Mouse (Mus musculus) right cerebral cortex, postnatal 25 days (tissue): ENCODE data around the gene Adh7.

Source experiments
- DNase-seq: peaks from one replicate; pipeline ENCODE4 v3.0.0; 2022

Gene Adh7

GRCm38 (mm10) chr3:138225331-138225730, 7.8 kb downstream of the Adh7 start:
- no peak for DNase-seq

- no peak for DNase-seq
These were observed 8.3 kb downstream of the Adh7 start for GRCm38 (mm10) chr3:138225853-138226252.

GRCm38 (mm10) chr3:138226476-138226875, 8.9 kb downstream of the Adh7 start:
- DNase-seq, result no peak

- no peak for DNase-seq
These were observed 9.5 kb downstream of the Adh7 start for GRCm38 (mm10) chr3:138227082-138227481.

- DNase-seq, result no peak
These were observed 10.2 kb downstream of the Adh7 start for GRCm38 (mm10) chr3:138227782-138228181.

GRCm38 (mm10) chr3:138229448-138229847, 11.9 kb downstream of the Adh7 start:
- no peak for DNase-seq

- DNase-seq, result no peak
These were observed 12.7 kb downstream of the Adh7 start for GRCm38 (mm10) chr3:138230266-138230665.

GRCm38 (mm10) chr3:138231531-138231930, 14.0 kb downstream of the Adh7 start:
- no peak for DNase-seq

GRCm38 (mm10) chr3:138236546-138237163, 19.1 kb downstream of the Adh7 start:
- DNase-seq, result no peak

- DNase-seq, result no peak
These were observed 20.5 kb downstream of the Adh7 start for GRCm38 (mm10) chr3:138238046-138238445.

GRCm38 (mm10) chr3:138239461-138239860, 21.9 kb downstream of the Adh7 start:
- no peak for DNase-seq

GRCm38 (mm10) chr3:138240411-138240810, 22.9 kb downstream of the Adh7 start:
- no peak for DNase-seq

- DNase-seq, result no peak
These were observed 23.4 kb downstream of the Adh7 start for GRCm38 (mm10) chr3:138240942-138241341.

- DNase-seq, result no peak
These were observed 23.8 kb downstream of the Adh7 start for GRCm38 (mm10) chr3:138241371-138241770.

GRCm38 (mm10) chr3:138242021-138242726, 24.6 kb downstream of the Adh7 start:
- no peak for DNase-seq

- DNase-seq, result no peak
These were observed 25.4 kb downstream of the Adh7 start for GRCm38 (mm10) chr3:138242933-138243332.

GRCm38 (mm10) chr3:138244338-138244874, 26.8 kb downstream of the Adh7 start:
- DNase-seq, result no peak

- DNase-seq, result no peak
These were observed 29.0 kb downstream of the Adh7 start for GRCm38 (mm10) chr3:138246511-138247020.

- DNase-seq, result no peak
These were observed 29.7 kb downstream of the Adh7 start for GRCm38 (mm10) chr3:138247241-138247640.

GRCm38 (mm10) chr3:138248011-138248410, 30.5 kb downstream of the Adh7 start:
- DNase-seq, result no peak

GRCm38 (mm10) chr3:138248746-138249145, 31.2 kb downstream of the Adh7 start:
- no peak for DNase-seq

GRCm38 (mm10) chr3:138251156-138251555, 33.6 kb downstream of the Adh7 start:
- no peak for DNase-seq

- no peak for DNase-seq
These were observed 36.6 kb downstream of the Adh7 start for GRCm38 (mm10) chr3:138254205-138254604.

GRCm38 (mm10) chr3:138255366-138255765, 37.8 kb downstream of the Adh7 start:
- no peak for DNase-seq
